8 mouse cellular contexts compared by ENCODE assay signal in the genomic region with DNA sequence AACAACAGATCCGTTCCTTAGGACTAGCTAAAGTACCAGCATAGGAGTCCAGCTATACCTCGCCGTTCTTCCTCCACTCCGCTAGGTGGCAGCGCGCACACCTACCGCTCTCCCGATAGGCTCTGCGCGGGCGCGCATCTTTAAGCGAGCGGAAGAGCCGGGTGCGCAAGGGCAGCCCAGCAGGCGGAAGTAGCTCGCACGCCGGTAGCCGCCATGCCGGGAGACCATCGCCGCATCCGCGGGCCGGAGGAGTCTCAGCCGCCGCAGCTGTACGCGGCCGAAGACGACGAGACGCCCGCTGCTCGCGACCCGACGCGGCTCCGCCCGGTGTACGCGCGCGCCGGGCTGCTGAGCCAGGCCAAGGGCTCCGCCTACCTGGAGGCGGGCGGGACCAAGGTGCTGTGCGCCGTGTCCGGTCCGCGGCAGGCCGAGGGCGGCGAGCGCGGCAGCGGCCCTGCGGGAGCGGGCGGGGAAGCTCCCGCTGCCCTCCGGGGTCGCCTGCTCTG. TPM values are rescaled to one million over a fixed set of nuclear protein-coding genes. Genes with fewer than 3 reads are reported as not detected.
DNase-seq lines count a peak whose midpoint lies in the region; ATAC-seq lines count a peak whose summit lies in the region.

Gene Exosc6, plus strand, starts transcription at position 182 of the 506 bp plus-strand sequence.

- no peaks in the 10 kb centered on the region for H3K27me3 ChIP-seq in intestine, embryonic 14.5 days (replicated peaks; ENCODE audit: control insufficient read depth, insufficient read depth, low read length)

- H3K27ac ChIP-seq in intestine, embryonic 14.5 days (ENCODE audit: low read depth), result peak within 1 kb of the TSS; percentile 77

- peak; percentile 95 for ATAC-seq in intestine, embryonic 14.5 days (replicated peaks; ENCODE audit: low FRiP score, low TSS enrichment, low read depth)

- peaks cover 54% of the 10 kb centered on the region for H3K36me3 ChIP-seq in intestine, embryonic 14.5 days (ENCODE audit: control insufficient read depth, insufficient read depth, low read length)

- peak within 1 kb of the TSS; percentile 66 for H3K9ac ChIP-seq in intestine, embryonic 14.5 days (ENCODE audit: low read length)

- under 1% methylated on average over 68 of the region's 68 CpGs for WGBS in intestine, embryonic 14.5 days

- H3K9me3 ChIP-seq in intestine, embryonic 14.5 days (ENCODE audit: control insufficient read depth, low read length), result no peaks in the 10 kb centered on the region

- peaks cover 18% of the 10 kb centered on the region for H3K4me1 ChIP-seq in intestine, embryonic 14.5 days (replicated peaks; ENCODE audit: control insufficient read depth, insufficient read depth, low read length)

- peak; percentile 96 for DNase-seq in adipocyte (ENCODE audit: low spot score)
- DNase-seq in embryo, embryonic 10 days (ENCODE audit: low spot score), result peak; percentile 98
- DNase-seq in gastrocnemius, postnatal 14 days, result peak; percentile 89
- DNase-seq in intestine, embryonic 14.5 days (ENCODE audit: low spot score), result peak; percentile 90
- DNase-seq in left cerebral cortex, postnatal 14 days (ENCODE audit: low spot score in 2 of 2), result peak; percentile 92 to 95
- peak; percentile 97 for DNase-seq in mesoderm, embryonic 11.5 days (ENCODE audit: low read depth, low spot score)
- peak; percentile 87 to 88 for DNase-seq in right cerebral cortex, postnatal 36 days (ENCODE audit: low spot score in 2 of 2)
- DNase-seq in yolk sac, embryonic 10.5 days (ENCODE audit: low spot score), result peak; percentile 91

- intact Hi-C loops in gastrocnemius, postnatal 14 days (cut with DNase I; ENCODE audit: low total_unique reads), result no loop called here
- intact Hi-C loops in left cerebral cortex, postnatal 14 days (cut with DNase I), result no loop called here

- peak within 1 kb of the TSS; percentile 90 for H3K4me3 ChIP-seq in intestine, embryonic 14.5 days (ENCODE audit: low read depth, low read length)

- peak within 1 kb of the TSS; percentile 92 for H3K4me2 ChIP-seq in intestine, embryonic 14.5 days (ENCODE audit: low read length)

RNA-seq across cellular contexts. Expression of gene Exosc6, which starts in this region (rescaled TPM):
- not detected for total RNA-seq in gastrocnemius, postnatal 14 days (2021)
- polyA plus RNA-seq in intestine, embryonic 14.5 days (2014; fragmentation: Nextera tagmentation; extraction: Ambion mirVana), result 27.7 and 34.5 TPM in 2 replicates
- not detected for total RNA-seq in left cerebral cortex, postnatal 14 days (2021)

Comparison
In these comparisons a context has a peak if more than half of its experiments do, and no peak if none do; other contexts are left out.
1. Peak in every context shown above with its lines: DNase-seq, ATAC-seq, H3K4me3 ChIP-seq and H3K27ac ChIP-seq.
2. Peak in DNase-seq in gastrocnemius, postnatal 14 days; RNA of the gene not detected or under 1 TPM.
3. Peak in DNase-seq in left cerebral cortex, postnatal 14 days; RNA of the gene not detected or under 1 TPM.